Mouse (Mus musculus) cerebellum, adult 8-10 months (tissue): ENCODE measurements around the gene Slc9a1.

Source experiments
- DNase-seq: peaks from one replicate; pipeline ENCODE4 v3.0.0; 2022

The Slc9a1 gene

GRCm38 (mm10) chr4:133404256-133404655 is 34.8 kb downstream of the Slc9a1 start:
- no peak for DNase-seq

GRCm38 (mm10) chr4:133406313-133407056 is 37.0 kb downstream of the Slc9a1 start:
- no peak for DNase-seq

GRCm38 (mm10) chr4:133407114-133407787 is 37.7 kb downstream of the Slc9a1 start:
- no peak for DNase-seq

GRCm38 (mm10) chr4:133408006-133408405 is 38.5 kb downstream of the Slc9a1 start:
- no peak for DNase-seq

- no peak for DNase-seq
These were observed 41.5 kb downstream of the Slc9a1 start for GRCm38 (mm10) chr4:133410994-133411393.

- DNase-seq: no peak
These were observed 42.6 kb downstream of the Slc9a1 start for GRCm38 (mm10) chr4:133412096-133412495.

GRCm38 (mm10) chr4:133412575-133413540 is 43.4 kb downstream of the Slc9a1 start:
- no peak for DNase-seq

- DNase-seq: no peak
These were observed 44.1 kb downstream of the Slc9a1 start for GRCm38 (mm10) chr4:133413617-133414016.

GRCm38 (mm10) chr4:133414920-133415319 is 45.4 kb downstream of the Slc9a1 start:
- DNase-seq: no peak

GRCm38 (mm10) chr4:133419312-133420004 is 50.0 kb downstream of the Slc9a1 start:
- DNase-seq: peak; percentile 67

- no peak for DNase-seq
These were observed 52.5 kb downstream of the Slc9a1 start for GRCm38 (mm10) chr4:133421989-133422388.

- no peak for DNase-seq
These were observed 53.1 kb downstream of the Slc9a1 start for GRCm38 (mm10) chr4:133422601-133423000.

- DNase-seq: peak; percentile 59
These were observed 53.6 kb downstream of the Slc9a1 start for GRCm38 (mm10) chr4:133423108-133423507.

GRCm38 (mm10) chr4:133423691-133424090 is 54.2 kb downstream of the Slc9a1 start:
- DNase-seq: no peak

- peak; percentile 72 for DNase-seq
These were observed 54.6 kb downstream of the Slc9a1 start for GRCm38 (mm10) chr4:133424100-133424499.

GRCm38 (mm10) chr4:133426141-133426540 is 56.6 kb downstream of the Slc9a1 start:
- no peak for DNase-seq

GRCm38 (mm10) chr4:133431508-133431907 is 62.0 kb downstream of the Slc9a1 start:
- no peak for DNase-seq

- no peak for DNase-seq
These were observed 63.2 kb downstream of the Slc9a1 start for GRCm38 (mm10) chr4:133432560-133433171.

GRCm38 (mm10) chr4:133435921-133436320 is 66.4 kb downstream of the Slc9a1 start:
- DNase-seq: no peak

GRCm38 (mm10) chr4:133439460-133440376 is 70.2 kb downstream of the Slc9a1 start:
- peak; percentile 33 for DNase-seq

GRCm38 (mm10) chr4:133440377-133440795 is 70.9 kb downstream of the Slc9a1 start:
- no peak for DNase-seq
